Mouse (Mus musculus): ENCODE data around the gene Lrrn4. TPM values are rescaled to one million over a fixed set of nuclear protein-coding genes. Genes with fewer than 3 reads are reported as not detected.

Lrrn4 gene
- polyA plus RNA-seq, 1 experiment from 2014 or later, result 0.22 TPM

Other genes with a start within 250 kb of the Lrrn4 start
- 15.0 and 16.5 TPM in 2 replicates for gene Shld1, start 194.0 kb downstream of the Lrrn4 start, polyA plus RNA-seq (2015; fragmentation: Nextera tagmentation; extraction: Ambion mirVana)
- 1.3 TPM in 2 replicates for gene Chgb, start 99.6 kb downstream of the Lrrn4 start, polyA plus RNA-seq (2015; fragmentation: Nextera tagmentation; extraction: Ambion mirVana)
- 35.9 and 45.1 TPM in 2 replicates for gene Trmt6, start 64.8 kb downstream of the Lrrn4 start, polyA plus RNA-seq (2015; fragmentation: Nextera tagmentation; extraction: Ambion mirVana)
- gene Mcm8, start 64.8 kb downstream of the Lrrn4 start, polyA plus RNA-seq (2015; fragmentation: Nextera tagmentation; extraction: Ambion mirVana), result 15.0 and 18.9 TPM in 2 replicates
- 10.5 and 15.6 TPM in 2 replicates for gene Crls1, start 34.2 kb downstream of the Lrrn4 start, polyA plus RNA-seq (2015; fragmentation: Nextera tagmentation; extraction: Ambion mirVana)
- gene Fermt1, start 65.0 kb upstream of the Lrrn4 start, polyA plus RNA-seq (2015; fragmentation: Nextera tagmentation; extraction: Ambion mirVana), result 24.9 and 27.0 TPM in 2 replicates